9 mouse cellular contexts compared by ENCODE assay signal in the genomic region with DNA sequence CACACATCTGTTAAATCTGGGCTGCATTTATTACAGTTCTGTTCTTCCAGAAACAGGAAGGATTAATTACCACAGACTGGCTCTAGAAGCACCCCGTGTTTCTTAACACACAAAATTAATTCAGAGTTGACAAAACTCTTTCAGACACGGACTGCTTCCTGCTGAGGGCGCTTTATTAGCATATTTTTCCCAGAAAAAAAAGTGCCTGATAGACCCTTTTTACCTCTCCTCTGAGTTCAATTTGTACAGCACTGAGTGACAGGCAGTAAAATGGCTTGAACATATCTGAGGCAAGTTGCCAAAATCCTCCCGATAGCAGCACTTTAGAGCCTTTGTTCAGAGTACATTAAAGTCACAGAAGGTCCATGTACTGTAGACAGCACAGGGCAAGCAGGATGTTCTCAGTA.
DNase-seq lines count a peak whose midpoint lies in the region; ATAC-seq and TF ChIP-seq lines count a peak whose summit lies in the region.
"Had no signal": no experiment of that assay in that cellular context is flagged by ENCODE, and none has a peak within 500 bp of the region (broad histone marks: within the 10 kb centered on the region; RNA-seq: fewer than 3 reads in every experiment).

No protein-coding gene starts in this region.

- no peak overlapping the region for H3K9ac ChIP-seq in midbrain, embryonic 15.5 days
- H3K9ac ChIP-seq: liver, embryonic 12.5 days had no signal

- TF ChIP-seq CTCF in kidney, adult 2 months (conservative IDR thresholded peaks at IDR 0.05; ENCODE audit: insufficient read depth, insufficient read length, low read depth, low read length), result no peak

- TF ChIP-seq POLR2A in kidney, adult 2 months (IDR thresholded peaks at IDR 0.05; ENCODE audit: low read depth, low read length), result no peak

- H3K27ac ChIP-seq in kidney, adult 2 months (ENCODE audit: insufficient read depth, low read depth, low read length), result no peak overlapping the region
- H3K27ac ChIP-seq in midbrain, embryonic 15.5 days, result no peak overlapping the region
- H3K27ac ChIP-seq: liver, embryonic 12.5 days had no signal

- no peaks in the 10 kb centered on the region for H3K4me1 ChIP-seq in kidney, adult 2 months (ENCODE audit: control insufficient read depth, insufficient read depth, low read length)
- peaks cover 11% of the 10 kb centered on the region for H3K4me1 ChIP-seq in midbrain, embryonic 15.5 days
- H3K4me1 ChIP-seq: liver, embryonic 12.5 days had no signal

- WGBS in kidney, adult 2 months, result 5% methylated on average over 4 of the region's 4 CpGs
- 2% methylated on average over 4 of the region's 4 CpGs for WGBS in midbrain, embryonic 15.5 days

- peak; percentile 1 for DNase-seq in kidney, adult 2 months
- DNase-seq in kidney, adult 18-20 months, result no peak
- DNase-seq in embryo, embryonic 11 days, result peak; percentile 60
- DNase-seq in heart, postnatal 4 days, result peak; percentile 4
- DNase-seq in right cerebral cortex, postnatal 4 days, result no peak
- DNase-seq in right cerebral cortex, postnatal 25 days, result no peak
- no peak for DNase-seq in thymus, postnatal 0 days (ENCODE audit: low spot score)

- H3K27me3 ChIP-seq in kidney, adult 2 months (replicated peaks; ENCODE audit: control insufficient read depth, insufficient read depth, low read length), result no peaks in the 10 kb centered on the region
- H3K27me3 ChIP-seq in midbrain, embryonic 15.5 days (replicated peaks), result no peaks in the 10 kb centered on the region
- H3K27me3 ChIP-seq: liver, embryonic 12.5 days had no signal

- H3K4me3 ChIP-seq in kidney, adult 2 months (ENCODE audit: insufficient read depth, low read depth, low read length), result no peak overlapping the region
- H3K4me3 ChIP-seq in midbrain, embryonic 15.5 days, result no peak overlapping the region
- H3K4me3 ChIP-seq: liver, embryonic 12.5 days had no signal

- H3K9me3 ChIP-seq in midbrain, embryonic 15.5 days, result no peaks in the 10 kb centered on the region
- H3K9me3 ChIP-seq: liver, embryonic 12.5 days had no signal

- no peaks in the 10 kb centered on the region for H3K36me3 ChIP-seq in kidney, adult 2 months (ENCODE audit: control insufficient read depth, insufficient read depth, low read length)
- H3K36me3 ChIP-seq in midbrain, embryonic 15.5 days (replicated peaks), result no peaks in the 10 kb centered on the region
- H3K36me3 ChIP-seq: liver, embryonic 12.5 days had no signal

- peak; percentile 99 for ATAC-seq in midbrain, embryonic 15.5 days (replicated peaks)
- ATAC-seq: liver, embryonic 12.5 days had no signal

- H3K4me2 ChIP-seq in midbrain, embryonic 15.5 days, result no peak overlapping the region
- H3K4me2 ChIP-seq: liver, embryonic 12.5 days had no signal

Comparison
In these comparisons a context has a peak if more than half of its experiments do, and no peak if none do; other contexts are left out.
1. DNase-seq: peak in kidney, adult 2 months (single experiment), embryo, embryonic 11 days (single experiment) and heart, postnatal 4 days (single experiment); none in kidney, adult 18-20 months (single experiment), right cerebral cortex, postnatal 4 days (single experiment), right cerebral cortex, postnatal 25 days (single experiment) and thymus, postnatal 0 days (single experiment).